ENCODE assay signal across 13 mouse cellular contexts in the genomic region with DNA sequence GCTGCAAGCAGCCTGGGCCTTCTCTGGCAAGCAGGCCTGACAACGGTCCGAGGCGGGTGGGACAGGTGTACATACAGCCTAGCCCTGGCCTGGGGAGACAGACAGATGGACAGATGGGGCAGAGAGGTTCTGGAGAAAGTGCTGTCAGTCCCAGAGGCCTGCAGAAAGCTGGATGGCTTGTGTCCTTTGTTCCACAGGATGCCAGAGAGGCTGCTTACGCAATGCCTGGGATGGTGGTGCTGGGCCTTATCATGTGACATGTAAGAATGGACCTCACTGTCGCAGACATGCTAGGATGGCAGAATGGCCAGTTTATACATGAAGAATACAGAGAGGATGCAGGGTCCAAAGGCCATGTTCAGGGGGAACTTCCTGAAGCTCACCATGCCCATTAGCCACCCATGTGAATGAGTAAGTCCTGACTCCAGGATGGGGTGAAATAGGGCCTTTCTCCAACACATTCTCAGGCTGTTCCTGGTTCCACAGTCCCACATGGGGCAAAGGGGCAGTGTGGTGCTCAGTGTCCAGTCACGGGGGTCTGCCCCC. TPM values are rescaled to one million over a fixed set of nuclear protein-coding genes. Genes with fewer than 3 reads are reported as not detected.
A peak's percentile ranks its signal among the peaks of the same experiment; 100 is the strongest.
DNase-seq lines count a peak whose midpoint lies in the region; ATAC-seq lines count a peak whose summit lies in the region.
"Had no signal": no experiment of that assay in that cellular context is flagged by ENCODE, and none has a peak within 500 bp of the region (broad histone marks: within the 10 kb centered on the region; RNA-seq: fewer than 3 reads in every experiment).

No protein-coding gene starts in this region.

- H3K4me1 ChIP-seq in intestine, embryonic 16.5 days (ENCODE audit: control insufficient read depth, insufficient read depth, low read length), result peaks cover 14% of the 10 kb centered on the region
- peaks cover 5% of the 10 kb centered on the region for H3K4me1 ChIP-seq in intestine, embryonic 15.5 days (replicated peaks)
- H3K4me1 ChIP-seq in hindbrain, embryonic 13.5 days (replicated peaks), result peaks cover 66% of the 10 kb centered on the region
- peaks cover 8% of the 10 kb centered on the region for H3K4me1 ChIP-seq in midbrain, embryonic 12.5 days

- no peak overlapping the region for H3K4me2 ChIP-seq in intestine, embryonic 16.5 days (ENCODE audit: low read depth, low read length)
- H3K4me2 ChIP-seq in intestine, embryonic 15.5 days (replicated peaks), result no peak overlapping the region
- H3K4me2 ChIP-seq in hindbrain, embryonic 13.5 days, result no peak overlapping the region
- no peak overlapping the region for H3K4me2 ChIP-seq in midbrain, embryonic 12.5 days (replicated peaks)
- H3K4me2 ChIP-seq: embryonic facial prominence, embryonic 15.5 days had no signal

- 75% methylated on average over 6 of the region's 6 CpGs for WGBS in intestine, embryonic 16.5 days
- 77% methylated on average over 6 of the region's 6 CpGs for WGBS in intestine, embryonic 15.5 days
- 91% methylated on average over 6 of the region's 6 CpGs for WGBS in hindbrain, embryonic 13.5 days
- 90% methylated on average over 6 of the region's 6 CpGs for WGBS in midbrain, embryonic 12.5 days

- H3K9me3 ChIP-seq in intestine, embryonic 16.5 days (ENCODE audit: control insufficient read depth, low read length), result no peaks in the 10 kb centered on the region
- H3K9me3 ChIP-seq in intestine, embryonic 15.5 days, result no peaks in the 10 kb centered on the region
- no peaks in the 10 kb centered on the region for H3K9me3 ChIP-seq in hindbrain, embryonic 13.5 days
- H3K9me3 ChIP-seq in midbrain, embryonic 12.5 days, result no peaks in the 10 kb centered on the region
- H3K9me3 ChIP-seq: embryonic facial prominence, embryonic 15.5 days; G1E; heart, embryonic 10.5 days had no signal

- intact Hi-C loops in left cerebral cortex, postnatal 25 days (cut with DNase I), result no loop called here

- H3K27ac ChIP-seq in intestine, embryonic 16.5 days (ENCODE audit: low read length), result no peak overlapping the region
- no peak overlapping the region for H3K27ac ChIP-seq in intestine, embryonic 15.5 days
- 0 out of 2 replicates have a peak overlapping the region, but pooled peaks have one; percentile 40 for H3K27ac ChIP-seq in hindbrain, embryonic 13.5 days
- no peak overlapping the region for H3K27ac ChIP-seq in midbrain, embryonic 12.5 days (replicated peaks)
- H3K27ac ChIP-seq: embryonic facial prominence, embryonic 15.5 days; heart, embryonic 10.5 days had no signal

- H3K9ac ChIP-seq in intestine, embryonic 16.5 days (ENCODE audit: low read depth, low read length), result peak overlapping the region; percentile 8; the same call in 1 of the 2 replicates
- H3K9ac ChIP-seq in intestine, embryonic 15.5 days, result no peak overlapping the region
- peak overlapping the region; percentile 68 for H3K9ac ChIP-seq in hindbrain, embryonic 13.5 days
- peak overlapping the region; percentile 46; the same call in 1 of the 2 replicates for H3K9ac ChIP-seq in midbrain, embryonic 12.5 days (replicated peaks)
- H3K9ac ChIP-seq: embryonic facial prominence, embryonic 15.5 days had no signal

- no peaks in the 10 kb centered on the region for H3K36me3 ChIP-seq in intestine, embryonic 16.5 days (ENCODE audit: control insufficient read depth, insufficient read depth, low read length)
- H3K36me3 ChIP-seq in intestine, embryonic 15.5 days, result 0 out of 2 replicates have a peak, but pooled peaks cover 3% of the 10 kb centered on the region
- H3K36me3 ChIP-seq in hindbrain, embryonic 13.5 days, result peaks cover 22% of the 10 kb centered on the region
- no peaks in the 10 kb centered on the region for H3K36me3 ChIP-seq in midbrain, embryonic 12.5 days

- ATAC-seq in intestine, embryonic 16.5 days, result no peak
- no peak for ATAC-seq in intestine, embryonic 15.5 days
- ATAC-seq in hindbrain, embryonic 13.5 days (ENCODE audit: low FRiP score), result no peak
- ATAC-seq in midbrain, embryonic 12.5 days (ENCODE audit: low FRiP score, low read depth), result no peak

- DNase-seq in adipocyte (ENCODE audit: low spot score), result peak; percentile 68
- DNase-seq in left cerebral cortex, postnatal 25 days (ENCODE audit: low spot score in 2 of 2), result no peak
- no peak for DNase-seq in ovary, postnatal 14 days (ENCODE audit: low spot score)
- DNase-seq: adrenal gland, adult 8-10 months; cerebellum, adult 2 months; lung, adult 18-20 months had no signal

- H3K27me3 ChIP-seq in intestine, embryonic 16.5 days (replicated peaks; ENCODE audit: control insufficient read depth, insufficient read depth, low read length), result no peaks in the 10 kb centered on the region
- no peaks in the 10 kb centered on the region for H3K27me3 ChIP-seq in intestine, embryonic 15.5 days (replicated peaks)
- H3K27me3 ChIP-seq in hindbrain, embryonic 13.5 days, result no peaks in the 10 kb centered on the region
- H3K27me3 ChIP-seq in midbrain, embryonic 12.5 days, result no peaks in the 10 kb centered on the region
- H3K27me3 ChIP-seq: embryonic facial prominence, embryonic 15.5 days had no signal

- no peak overlapping the region for H3K4me3 ChIP-seq in intestine, embryonic 16.5 days (ENCODE audit: low read length)
- H3K4me3 ChIP-seq in intestine, embryonic 15.5 days (replicated peaks), result no peak overlapping the region
- no peak overlapping the region for H3K4me3 ChIP-seq in hindbrain, embryonic 13.5 days
- H3K4me3 ChIP-seq in midbrain, embryonic 12.5 days, result no peak overlapping the region
- H3K4me3 ChIP-seq: embryonic facial prominence, embryonic 15.5 days; heart, embryonic 10.5 days had no signal

RNA-seq across cellular contexts. Expression of gene Slc29a3, which starts 4.9 kb away (rescaled TPM):
- 7.6 and 8.2 TPM in 2 replicates for polyA plus RNA-seq in intestine, embryonic 16.5 days (2015; fragmentation: Nextera tagmentation; extraction: Ambion mirVana)
- polyA plus RNA-seq in intestine, embryonic 15.5 days (2015; fragmentation: Nextera tagmentation; extraction: Ambion mirVana), result 9.1 and 11.1 TPM in 2 replicates
- polyA plus RNA-seq in hindbrain, embryonic 13.5 days (2015; fragmentation: Nextera tagmentation; extraction: Ambion mirVana), result 14.1 and 15.8 TPM in 2 replicates
- 12.0 TPM in 2 replicates for polyA plus RNA-seq in midbrain, embryonic 12.5 days (2016; fragmentation: Nextera tagmentation; extraction: Ambion mirVana)
- 10 to 100 TPM; 14.9 to 17.5 TPM for total RNA-seq in left cerebral cortex, postnatal 25 days (2021)

RNA-seq across cellular contexts. Expression of gene Cdh23, which starts 51.5 kb away (rescaled TPM):
- 0.33 and 0.67 TPM in 2 replicates for polyA plus RNA-seq in intestine, embryonic 16.5 days (2015; fragmentation: Nextera tagmentation; extraction: Ambion mirVana)
- 0.44 and 0.67 TPM in 2 replicates for polyA plus RNA-seq in intestine, embryonic 15.5 days (2015; fragmentation: Nextera tagmentation; extraction: Ambion mirVana)
- 2.0 TPM in 2 replicates for polyA plus RNA-seq in hindbrain, embryonic 13.5 days (2015; fragmentation: Nextera tagmentation; extraction: Ambion mirVana)
- polyA plus RNA-seq in midbrain, embryonic 12.5 days (2016; fragmentation: Nextera tagmentation; extraction: Ambion mirVana), result 1.2 and 2.1 TPM in 2 replicates
- total RNA-seq in left cerebral cortex, postnatal 25 days (2021), result 1 to 10 TPM; 1.7 to 2.5 TPM
- polyA plus RNA-seq: G1E had no signal
